Mouse (Mus musculus): Measurements from ENCODE around the gene Serpinb2. TPM values are rescaled to one million over a fixed set of nuclear protein-coding genes. Genes with fewer than 3 reads are reported as not detected.

The Serpinb2 gene
- total RNA-seq (2023; ENCODE audit: inconsistent age): not detected in 4 replicates

GRCm38 (mm10) chr1:107511252-107511651 is at the start of gene Serpinb2:
Serpinb2 (plus strand) TSS chr1:107511423.

Other genes starting within 250 kb of the Serpinb2 start
- not detected in 4 replicates for gene Serpinb3b, start 233.1 kb upstream of the Serpinb2 start, total RNA-seq (2023; ENCODE audit: inconsistent age)
- not detected in 4 replicates for gene Serpinb3c, start 233.1 kb upstream of the Serpinb2 start, total RNA-seq (2023; ENCODE audit: inconsistent age)
- not detected in 4 replicates for gene Serpinb11, start 150.2 kb upstream of the Serpinb2 start, total RNA-seq (2023; ENCODE audit: inconsistent age)
- gene Serpinb7, start 111.8 kb upstream of the Serpinb2 start, total RNA-seq (2023; ENCODE audit: inconsistent age): 0.36 to 0.87 TPM (median 0.36 TPM) in 3 of 4 replicates, not detected in the other
- not detected in 4 replicates for gene Serpinb8, start 78.6 kb downstream of the Serpinb2 start, total RNA-seq (2023; ENCODE audit: inconsistent age)